11 mouse cellular contexts compared by ENCODE assay signal in genomic region chr2:135880269-135880760, GRCm38 (mm10).
DNase-seq lines count a peak whose midpoint lies in the region; ATAC-seq and TF ChIP-seq lines count a peak whose summit lies in the region.
"Had no signal": no experiment of that assay in that cellular context is flagged by ENCODE, and none has a peak within 500 bp of the region (broad histone marks: within the 10 kb centered on the region; RNA-seq: fewer than 3 reads in every experiment).

No protein-coding gene starts in this region.

- WGBS in forebrain, embryonic 14.5 days = 65% methylated on average over 6 of the region's 6 CpGs
- WGBS in forebrain, embryonic 15.5 days = 50% methylated on average over 6 of the region's 6 CpGs
- WGBS in kidney, postnatal 0 days = 37% methylated on average over 6 of the region's 6 CpGs
- WGBS in liver, embryonic 14.5 days (ENCODE audit: insufficient replicate concordance) = 38% methylated on average over 6 of the region's 6 CpGs

- H3K27me3 ChIP-seq in forebrain, embryonic 14.5 days (replicated peaks; ENCODE audit: control insufficient read depth, insufficient read depth, low read length) = no peaks in the 10 kb centered on the region
- no peaks in the 10 kb centered on the region for H3K27me3 ChIP-seq in forebrain, embryonic 15.5 days
- no peaks in the 10 kb centered on the region for H3K27me3 ChIP-seq in kidney, postnatal 0 days (ENCODE audit: insufficient read depth, low read length)
- no peaks in the 10 kb centered on the region for H3K27me3 ChIP-seq in liver, embryonic 14.5 days (ENCODE audit: control insufficient read depth, insufficient read depth, low read length)

- TF ChIP-seq CTCF in kidney, postnatal 0 days (IDR thresholded peaks at IDR 0.05; ENCODE audit: low read depth) = no peak
- no peak for TF ChIP-seq CTCF in liver, embryonic 14.5 days (IDR thresholded peaks at IDR 0.05; ENCODE audit: low read depth)

- ATAC-seq in forebrain, embryonic 14.5 days = no peak
- no peak for ATAC-seq in forebrain, embryonic 15.5 days (replicated peaks)
- ATAC-seq in kidney, postnatal 0 days (replicated peaks; ENCODE audit: low FRiP score, low read depth) = no peak
- peak; percentile 65; the same call in 1 of the 2 replicates for ATAC-seq in liver, embryonic 14.5 days (ENCODE audit: insufficient read depth)

- DNase-seq in forebrain, embryonic 14.5 days (ENCODE audit: low spot score) = peak; percentile 29
- peak; percentile 74 for DNase-seq in kidney, postnatal 0 days (ENCODE audit: low spot score)
- no peak for DNase-seq in kidney, adult 9 months
- DNase-seq in liver, embryonic 14.5 days (ENCODE audit: low read depth in 3 of 3, low spot score in 3 of 3) = no peak
- no peak for DNase-seq in left cerebral cortex, adult 18-20 months (ENCODE audit: low spot score in 2 of 2)
- no peak for DNase-seq in urinary bladder, postnatal 36 days (ENCODE audit: low spot score in 2 of 2)
- DNase-seq: adrenal gland, postnatal 14 days; B cell, adult 2 months; cerebellum, adult 8-10 months had no signal

- H3K4me1 ChIP-seq in forebrain, embryonic 14.5 days (ENCODE audit: control insufficient read depth, insufficient read depth, low read length) = no peaks in the 10 kb centered on the region
- H3K4me1 ChIP-seq in forebrain, embryonic 15.5 days = peaks cover 10% of the 10 kb centered on the region
- H3K4me1 ChIP-seq in kidney, postnatal 0 days (replicated peaks; ENCODE audit: insufficient read depth, low read length) = no peaks in the 10 kb centered on the region
- H3K4me1 ChIP-seq in brown adipose tissue, adult 24 weeks (ENCODE audit: control insufficient read depth, insufficient read depth, insufficient read length, low read length) = peaks cover 19% of the 10 kb centered on the region
- H3K4me1 ChIP-seq in liver, embryonic 14.5 days (replicated peaks; ENCODE audit: control insufficient read depth in 2 of 2, insufficient read depth in 2 of 2, low read length in 1 of 2) = peaks cover 0 to 4% of the 10 kb centered on the region in 2 experiments; a peak in 2 of 4 replicates

- H3K9ac ChIP-seq in forebrain, embryonic 14.5 days (ENCODE audit: low read length) = no peak overlapping the region
- no peak overlapping the region for H3K9ac ChIP-seq in forebrain, embryonic 15.5 days (replicated peaks)
- H3K9ac ChIP-seq in kidney, postnatal 0 days (ENCODE audit: low read depth, low read length) = no peak overlapping the region
- no peak overlapping the region for H3K9ac ChIP-seq in liver, embryonic 14.5 days (replicated peaks)

- no peak overlapping the region for H3K4me3 ChIP-seq in forebrain, embryonic 14.5 days (ENCODE audit: low read depth, low read length)
- H3K4me3 ChIP-seq in forebrain, embryonic 15.5 days = no peak overlapping the region
- H3K4me3 ChIP-seq in kidney, postnatal 0 days (replicated peaks; ENCODE audit: low read depth, low read length) = no peak overlapping the region
- no peak overlapping the region for H3K4me3 ChIP-seq in brown adipose tissue, adult 24 weeks (ENCODE audit: insufficient read depth, low read depth, low read length)
- H3K4me3 ChIP-seq in liver, embryonic 14.5 days (ENCODE audit: insufficient read depth in 1 of 2, low read depth in 2 of 2, low read length in 2 of 2) = no peak overlapping the region

- TF ChIP-seq EP300 in liver, embryonic 14.5 days (IDR thresholded peaks at IDR 0.05; ENCODE audit: low read depth) = no peak; the same call in 1 of the 2 replicates

- no peaks in the 10 kb centered on the region for H3K36me3 ChIP-seq in forebrain, embryonic 14.5 days (ENCODE audit: control insufficient read depth, insufficient read depth, low read length)
- H3K36me3 ChIP-seq in forebrain, embryonic 15.5 days = no peaks in the 10 kb centered on the region
- H3K36me3 ChIP-seq in kidney, postnatal 0 days (ENCODE audit: insufficient read depth, low read length) = no peaks in the 10 kb centered on the region
- H3K36me3 ChIP-seq in liver, embryonic 14.5 days (replicated peaks; ENCODE audit: control insufficient read depth, insufficient read depth, low read depth) = no peaks in the 10 kb centered on the region

- no peak overlapping the region for H3K4me2 ChIP-seq in forebrain, embryonic 14.5 days (ENCODE audit: low read length)
- no peak overlapping the region for H3K4me2 ChIP-seq in forebrain, embryonic 15.5 days (replicated peaks)
- no peak overlapping the region for H3K4me2 ChIP-seq in kidney, postnatal 0 days (ENCODE audit: low read length)
- H3K4me2 ChIP-seq in liver, embryonic 14.5 days (ENCODE audit: low read depth) = no peak overlapping the region

- H3K9me3 ChIP-seq in forebrain, embryonic 14.5 days (replicated peaks; ENCODE audit: control insufficient read depth, low read length) = no peaks in the 10 kb centered on the region
- H3K9me3 ChIP-seq in forebrain, embryonic 15.5 days = no peaks in the 10 kb centered on the region
- no peaks in the 10 kb centered on the region for H3K9me3 ChIP-seq in kidney, postnatal 0 days (replicated peaks; ENCODE audit: low read length)
- H3K9me3 ChIP-seq in liver, embryonic 14.5 days (ENCODE audit: control insufficient read depth, low read length) = no peaks in the 10 kb centered on the region

- H3K27ac ChIP-seq in forebrain, embryonic 14.5 days (ENCODE audit: low read depth, low read length) = no peak overlapping the region
- no peak overlapping the region for H3K27ac ChIP-seq in forebrain, embryonic 15.5 days (replicated peaks)
- no peak overlapping the region for H3K27ac ChIP-seq in kidney, postnatal 0 days
- H3K27ac ChIP-seq in brown adipose tissue, adult 24 weeks (replicated peaks; ENCODE audit: low read depth, low read length) = peak overlapping the region; percentile 53; the same call in 1 of the 2 replicates
- H3K27ac ChIP-seq in liver, embryonic 14.5 days = no peak overlapping the region

Comparison
In these comparisons a context has a peak if more than half of its experiments do, and no peak if none do; other contexts are left out.
1. DNase-seq: peak in forebrain, embryonic 14.5 days (single experiment) and kidney, postnatal 0 days (single experiment); none in kidney, adult 9 months (single experiment), liver, embryonic 14.5 days (0 of 3), left cerebral cortex, adult 18-20 months (0 of 2) and urinary bladder, postnatal 36 days (0 of 2).